Mouse (Mus musculus): ENCODE measurements around the gene Ncam1.

DNA sequence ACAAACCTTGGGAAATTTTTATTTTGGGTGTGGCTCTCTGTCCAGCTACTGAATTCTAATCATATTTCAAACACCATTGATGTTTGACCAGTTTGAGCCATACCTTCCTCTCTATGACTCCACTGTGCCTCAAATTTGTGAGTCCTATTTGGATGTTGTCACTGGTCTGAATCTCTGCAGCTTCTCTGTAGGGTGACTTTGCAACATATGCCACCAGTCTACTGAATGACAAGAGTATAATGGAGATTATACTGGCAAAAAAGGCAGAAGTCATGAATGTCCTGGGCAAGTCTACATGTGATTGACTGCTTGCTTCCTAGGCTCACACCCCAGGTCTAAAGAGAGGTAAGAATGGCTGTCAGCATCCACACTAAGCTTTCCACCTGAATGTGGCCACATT is 186.3 kb downstream of the Ncam1 start:
- TF ChIP-seq POLR2A (IDR thresholded peaks at IDR 0.05; ENCODE audit: control insufficient read depth, extremely low read depth, insufficient read depth, low read length, poor library complexity) (no peak), CTCF (IDR thresholded peaks at IDR 0.05; ENCODE audit: borderline replicate concordance, control insufficient read depth, extremely low read depth, insufficient read depth, low read length, poor library complexity) (no peak)

Measured in thymus, adult 2 months (tissue).